Mouse (Mus musculus) testis, adult 2 months (tissue): ENCODE measurements around the gene Nudt9. TPM values are rescaled to one million over a fixed set of nuclear protein-coding genes. Genes with fewer than 3 reads are reported as not detected.

Experiments used
- H3K27ac ChIP-seq: fragments of 200-500 bp; 2 replicates; pipeline ENCODE4 v1.5.1; 2012; ENCODE audit warnings: low read depth, low read length; ENCODE audit not compliant: control insufficient read depth, insufficient read depth
- H3K27me3 ChIP-seq: fragments of 200-500 bp; 2 replicates; pipeline ENCODE4 v1.6.1; 2012; ENCODE audit warnings: mild to moderate bottlenecking, low read length, moderate library complexity; ENCODE audit not compliant: control insufficient read depth, insufficient read depth
- H3K36me3 ChIP-seq: fragments of 200-500 bp; 2 replicates; pipeline ENCODE4 v1.6.1; 2012; ENCODE audit warnings: mild to moderate bottlenecking, low read length; ENCODE audit not compliant: control insufficient read depth, insufficient read depth
- H3K4me1 ChIP-seq: fragments of 200-500 bp; 2 replicates; pipeline ENCODE4 v1.6.1; 2012; ENCODE audit warnings: low read length; ENCODE audit not compliant: control insufficient read depth, insufficient read depth
- H3K4me3 ChIP-seq: fragments of 200-500 bp; 2 replicates; pipeline ENCODE4 v1.5.1; 2012; ENCODE audit warnings: low read depth, mild to moderate bottlenecking, low read length, moderate library complexity, mixed read lengths; ENCODE audit not compliant: control insufficient read depth
- CTCF ChIP-seq: fragments of 200-500 bp; IDR thresholded peaks from 2 replicates; pipeline ENCODE4 v1.5.1; 2012; ENCODE audit warnings: low read depth, mild to moderate bottlenecking, inconsistent platforms, low read length, moderate library complexity; ENCODE audit not compliant: control insufficient read depth, insufficient read depth, insufficient replicate concordance
- POLR2A ChIP-seq: fragments of 200-500 bp; IDR thresholded peaks from 2 replicates; pipeline ENCODE4 v1.6.1; 2012; ENCODE audit warnings: low read depth, mild to moderate bottlenecking, inconsistent platforms, low read length, moderate library complexity; ENCODE audit not compliant: control insufficient read depth
- polyA plus RNA-seq: library from polyadenylated mRNA; depleted of rRNA; stranded (reverse); fragments of >200 nt; gene quantifications from 2 replicates; pipeline ENCODE4 v1.2.3, GENCODE M21; 2012

Gene Nudt9
- polyA plus RNA-seq, 1 experiment: 170 TPM

DNA sequence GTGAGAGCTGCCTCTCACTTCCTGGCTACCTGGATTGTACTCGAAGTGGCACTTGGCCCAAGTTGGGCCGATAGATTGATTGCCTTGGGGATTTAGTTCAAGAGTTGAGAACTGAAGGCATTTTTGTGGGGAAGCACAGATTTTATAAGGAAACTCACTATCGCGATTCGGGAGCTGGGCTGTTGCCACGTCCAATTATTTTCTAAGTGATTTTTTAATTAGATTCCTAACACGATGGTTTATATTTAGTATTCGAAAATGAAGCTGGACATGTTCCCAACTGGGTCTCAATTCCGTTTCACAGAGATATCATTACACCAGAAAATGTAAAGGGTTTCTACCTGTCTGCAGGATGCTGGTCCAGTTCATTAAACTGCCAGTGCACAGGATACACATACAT is 39.3 kb downstream of the Nudt9 start:
- TF ChIP-seq POLR2A: no peak
- no peak for TF ChIP-seq CTCF

DNA sequence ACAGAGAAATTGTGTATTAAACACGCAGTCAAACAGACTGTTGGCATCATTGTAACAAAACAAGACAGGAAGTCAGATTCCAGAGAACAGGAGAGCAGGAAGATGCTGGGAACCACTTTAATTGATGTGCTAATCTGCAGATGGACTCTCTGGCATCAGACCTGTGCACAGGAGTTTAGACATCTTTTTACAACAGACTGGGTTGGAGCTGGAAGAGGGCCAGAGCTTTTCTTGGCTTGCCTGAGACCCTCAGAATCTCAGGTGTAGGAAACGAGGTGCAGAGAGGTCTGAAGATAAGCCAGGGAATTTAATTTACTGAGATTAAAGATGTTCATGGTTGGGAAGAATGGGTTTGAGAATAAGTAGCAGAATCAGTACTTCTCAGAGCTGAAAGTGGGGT is 43.6 kb downstream of the Nudt9 start:
- Histone ChIP-seq H3K36me3 (no peaks in the 10 kb centered on the region), H3K27me3 (no peaks in the 10 kb centered on the region), H3K27ac (no peak overlapping the region), H3K4me1 (peaks cover 11% of the 10 kb centered on the region), H3K4me3 (no peak overlapping the region)
- no peak for TF ChIP-seq CTCF
- TF ChIP-seq POLR2A: no peak

More for the DNA sequence above, 39.3 kb downstream of the Nudt9 start:
- H3K4me1 ChIP-seq: peaks cover 3% of the 10 kb centered on the region; the same call in 1 of the 2 replicates
- no peaks in the 10 kb centered on the region for H3K27me3 ChIP-seq
- peak overlapping the region; percentile 54 for H3K4me3 ChIP-seq
- no peaks in the 10 kb centered on the region for H3K36me3 ChIP-seq
- no peak overlapping the region for H3K27ac ChIP-seq

- no peak overlapping the region for H3K4me3 ChIP-seq
- H3K4me1 ChIP-seq: peaks cover 13% of the 10 kb centered on the region
- TF ChIP-seq POLR2A: no peak
- TF ChIP-seq CTCF: no peak
- no peaks in the 10 kb centered on the region for H3K27me3 ChIP-seq
- no peak overlapping the region for H3K27ac ChIP-seq
- H3K36me3 ChIP-seq: no peaks in the 10 kb centered on the region
Observed at GRCm38 (mm10) chr5:104095416-104096077, 49.4 kb downstream of the Nudt9 start.

DNA sequence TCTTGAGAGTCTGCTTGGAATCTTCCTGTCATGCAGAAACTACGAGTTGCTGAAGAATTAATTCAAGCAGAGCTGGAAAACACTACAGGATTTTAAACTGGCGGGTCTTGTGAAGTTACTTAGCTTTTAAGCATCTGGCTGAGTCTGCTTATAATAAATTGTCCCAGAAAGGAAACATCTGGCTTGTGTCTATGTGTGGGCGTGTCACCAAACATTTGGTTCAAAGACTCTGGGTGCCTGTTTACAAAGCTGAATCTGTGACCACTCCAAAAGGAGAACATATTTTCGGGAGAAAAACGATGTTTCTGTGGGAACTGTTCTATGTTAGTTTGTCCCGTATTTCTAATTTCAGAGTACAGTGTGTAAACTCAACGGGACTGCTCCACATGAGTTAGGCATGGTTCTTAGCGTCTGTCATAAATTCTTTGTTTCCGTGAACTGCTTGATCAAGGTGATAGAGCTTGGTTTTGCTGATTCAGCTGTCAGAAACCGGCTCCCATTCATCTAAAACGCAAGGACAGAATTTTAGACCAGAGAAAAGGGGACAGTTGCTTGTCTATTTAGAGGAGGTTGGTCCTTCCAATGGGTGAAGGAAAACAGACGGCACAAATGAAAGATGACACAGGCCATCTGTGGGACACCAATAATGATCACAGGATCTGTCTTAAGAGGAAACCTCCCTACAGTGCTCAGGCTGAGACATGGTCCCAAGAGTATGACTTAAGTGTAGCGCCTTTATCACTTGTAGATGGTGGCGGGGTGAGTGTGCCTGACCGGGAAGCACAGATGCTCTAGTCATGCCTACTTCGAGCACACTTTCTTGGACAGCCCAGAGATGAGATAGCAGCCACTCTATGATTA is 50.2 kb downstream of the Nudt9 start:
- Histone ChIP-seq H3K36me3 (no peaks in the 10 kb centered on the region), H3K27ac (no peak overlapping the region)
- TF ChIP-seq POLR2A (no peak), CTCF (no peak)

GRCm38 (mm10) chr5:104101678-104102531 is 55.8 kb downstream of the Nudt9 start:
- Histone ChIP-seq H3K27ac (peak overlapping the region; percentile 54), H3K4me3 (no peak overlapping the region), H3K4me1 (no peaks in the 10 kb centered on the region), H3K27me3 (no peaks in the 10 kb centered on the region), H3K36me3 (no peaks in the 10 kb centered on the region)
- no peak for TF ChIP-seq CTCF
- TF ChIP-seq POLR2A: no peak

More for the DNA sequence above, 50.2 kb downstream of the Nudt9 start:
- H3K4me3 ChIP-seq: no peak overlapping the region
- no peaks in the 10 kb centered on the region for H3K27me3 ChIP-seq
- peaks cover 13% of the 10 kb centered on the region for H3K4me1 ChIP-seq

GRCm38 (mm10) chr5:104103171-104103570 is 57.1 kb downstream of the Nudt9 start:
- Histone ChIP-seq H3K27ac (no peak overlapping the region), H3K4me1 (no peaks in the 10 kb centered on the region), H3K4me3 (no peak overlapping the region), H3K36me3 (no peaks in the 10 kb centered on the region), H3K27me3 (no peaks in the 10 kb centered on the region)
- TF ChIP-seq POLR2A (no peak), CTCF (no peak)
